Mouse (Mus musculus) layer of hippocampus, adult 9-10 months (tissue): ENCODE results near the gene Ribc2.

Experiments used
- DNase-seq: peaks from one replicate; pipeline ENCODE4 v3.0.0; 2022; ENCODE audit warnings: low spot score

The Ribc2 gene

DNA sequence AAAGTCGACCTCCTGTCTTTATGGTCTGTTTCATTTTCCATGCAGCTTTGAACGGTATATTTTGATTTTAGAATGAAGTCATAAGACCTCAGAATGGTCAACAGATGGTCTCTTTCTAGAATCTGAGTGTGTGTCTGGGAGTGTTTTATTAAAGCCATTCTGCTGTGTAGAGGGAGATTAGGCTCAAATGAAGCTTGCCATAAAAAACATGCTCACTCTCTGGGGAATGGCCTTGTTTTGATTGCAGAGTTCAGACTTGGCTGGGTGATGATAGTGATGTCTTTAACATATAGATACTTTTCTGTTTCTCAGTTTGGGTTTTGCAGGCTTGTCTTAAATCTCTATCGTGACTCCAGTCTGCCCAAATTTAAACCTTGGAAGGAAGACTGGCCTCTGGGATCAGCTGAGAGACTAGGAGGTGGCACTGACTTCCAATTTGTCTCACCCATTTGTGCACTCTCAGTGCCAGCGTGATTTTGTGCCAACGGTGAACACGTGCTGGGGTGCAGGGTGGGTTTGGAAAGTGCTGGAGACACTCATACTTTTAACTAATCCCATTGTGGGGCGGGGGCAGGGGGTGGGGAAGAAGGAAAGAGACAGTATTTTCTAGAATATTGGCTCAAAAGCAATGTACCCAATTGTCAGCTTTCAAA is 47.8 kb downstream of the Ribc2 start:
- no peak for DNase-seq

DNA sequence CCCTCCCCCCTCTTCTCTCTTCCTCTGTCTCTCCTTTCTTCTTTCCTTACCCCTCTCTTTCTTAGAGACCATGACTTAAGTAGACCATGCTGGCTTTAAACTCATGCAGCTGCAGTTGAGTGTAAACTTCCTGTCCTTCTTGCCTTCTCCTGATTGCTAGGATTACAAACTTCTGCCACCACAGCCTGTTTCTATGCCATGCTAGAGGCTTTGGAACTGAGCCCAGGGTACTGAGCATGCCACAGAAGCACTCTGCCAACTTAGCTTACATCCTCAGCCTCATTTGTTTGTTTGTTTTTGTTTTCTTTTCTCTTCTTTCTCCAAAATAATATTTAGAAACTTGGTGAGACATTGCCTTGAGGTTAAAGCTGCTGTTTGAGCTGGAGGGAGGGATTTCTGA is 48.5 kb downstream of the Ribc2 start:
- no peak for DNase-seq

DNA sequence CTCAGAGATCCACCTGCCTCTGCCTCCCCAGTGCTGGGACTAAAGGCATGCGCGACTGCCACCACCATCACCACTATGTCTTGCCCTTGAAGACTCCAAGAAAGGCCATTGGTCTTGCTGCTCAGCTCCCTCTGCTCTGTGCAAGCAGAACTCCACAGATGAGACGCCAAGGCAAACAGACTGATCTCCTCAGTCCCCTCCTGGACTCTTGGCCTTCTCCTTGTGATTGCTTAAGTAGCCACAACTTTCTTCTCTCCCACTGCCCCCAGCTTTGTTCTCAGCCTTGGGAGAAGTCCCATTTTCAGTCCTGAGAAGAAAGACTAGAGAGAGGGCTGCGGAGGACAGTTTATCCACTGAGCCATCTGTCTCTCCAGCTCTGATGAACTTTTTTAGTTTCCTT is 50.2 kb downstream of the Ribc2 start:
- DNase-seq: no peak

DNA sequence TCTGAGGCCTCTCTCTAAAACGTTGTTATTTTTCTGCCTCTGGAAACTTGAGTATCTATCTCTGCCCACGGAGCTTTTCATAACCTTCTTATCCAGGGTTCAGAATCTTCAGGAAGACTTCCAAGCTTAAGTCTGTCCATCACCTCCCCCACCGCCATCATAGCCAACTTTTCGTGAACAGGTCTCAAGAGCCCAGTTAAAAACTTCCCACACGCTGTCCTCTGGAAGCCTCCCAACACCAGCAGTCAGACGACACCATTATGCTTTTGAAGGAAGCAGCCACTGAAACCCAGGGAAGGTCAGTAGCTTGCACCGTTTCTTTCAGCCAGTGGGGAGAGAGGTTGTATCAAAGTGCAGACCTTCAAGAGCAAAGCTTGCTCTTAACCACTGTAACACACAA is 55.0 kb downstream of the Ribc2 start:
- no peak for DNase-seq

DNA sequence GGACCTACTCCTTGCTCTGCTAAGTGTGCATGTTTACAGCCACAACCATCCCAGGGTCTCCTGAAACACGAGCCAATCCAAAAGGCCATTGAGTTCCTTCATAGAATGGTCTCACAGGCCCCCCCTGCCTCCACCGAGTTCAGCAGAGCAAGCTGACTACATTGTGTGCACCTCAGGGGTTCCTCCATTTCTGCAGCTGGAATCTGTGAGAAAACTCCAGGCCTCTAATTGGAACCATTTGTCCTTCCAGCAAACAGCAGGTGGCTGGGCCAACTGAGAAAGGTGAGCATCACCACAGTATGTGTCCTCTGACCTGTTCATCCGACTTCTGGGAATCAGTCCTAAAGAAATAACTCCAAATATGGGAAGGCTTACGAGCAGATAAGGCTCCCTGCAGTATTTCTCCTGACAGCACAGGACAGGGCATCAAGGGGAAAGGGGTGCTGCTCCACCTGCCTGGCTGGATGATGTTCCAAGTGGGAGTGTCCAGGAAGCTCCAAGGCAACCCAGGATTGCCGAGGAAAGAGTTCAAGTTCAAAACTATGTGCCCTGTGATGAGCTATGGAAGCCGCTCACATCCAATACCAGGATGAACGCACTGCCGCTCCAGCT is 56.4 kb downstream of the Ribc2 start:
- no peak for DNase-seq
